Mouse (Mus musculus) stomach, postnatal 0 days (tissue): ENCODE measurements at regions not wholly inside any gene's neighbourhood (a gene's known extent, or its start where the extent isn't known, plus 50 kb on each side); places are given as distances from the start of the nearest gene placed in this dataset.

Source experiments
- CTCF ChIP-seq: IDR thresholded peaks from 2 replicates; pipeline ENCODE4 v1.5.1; 2016; ENCODE audit warnings: antibody characterized with exemption, low read depth, mild to moderate bottlenecking, moderate library complexity
- EP300 ChIP-seq: optimal IDR thresholded peaks from 2 replicates; pipeline ENCODE3; 2016; ENCODE audit warnings: antibody characterized with exemption

GRCm38 (mm10) chr9:43673171-43673680, 70.6 kb upstream of the Nectin1 start:
- TF ChIP-seq CTCF (no peak), EP300 (no peak)
